Mouse (Mus musculus): ENCODE data around the gene Zbed6. TPM values are rescaled to one million over a fixed set of nuclear protein-coding genes. Genes with fewer than 3 reads are reported as not detected.

Zbed6 gene
- polyA plus RNA-seq, 1 experiment from 2014 or later: not detected

- no peaks in the 10 kb centered on the region for H3K27me3 ChIP-seq (replicated peaks; ENCODE audit: insufficient read depth, low read length)
- no peak overlapping the region for H3K4me3 ChIP-seq (ENCODE audit: low read depth, low read length)
- peak; percentile 97 for DNase-seq (ENCODE audit: low spot score)
- no peaks in the 10 kb centered on the region for H3K36me3 ChIP-seq (ENCODE audit: insufficient read depth, low read length)
- no peaks in the 10 kb centered on the region for H3K9me3 ChIP-seq (ENCODE audit: low read length)
- TF ChIP-seq EP300 (IDR thresholded peaks at IDR 0.05) (peak; percentile 24; the same call in 1 of the 2 replicates), CTCF (IDR thresholded peaks at IDR 0.05) (no peak)
- no peaks in the 10 kb centered on the region; the same call in 1 of the 2 replicates for H3K4me1 ChIP-seq (ENCODE audit: insufficient read depth, low read depth, low read length)
- H3K9ac ChIP-seq (replicated peaks; ENCODE audit: low read depth): no peak overlapping the region
- peak overlapping the region; percentile 60 for H3K27ac ChIP-seq (ENCODE audit: low read length)
- no peak overlapping the region for H3K4me2 ChIP-seq (replicated peaks; ENCODE audit: low read depth, low read length)
- WGBS: 52% methylated on average over 10 of the region's 10 CpGs
- ATAC-seq: peak; percentile 95
Measured at GRCm38 (mm10) chr1:133685749-133686519, 25.2 kb upstream of the Zbed6 start.

- H3K4me3 ChIP-seq (ENCODE audit: low read depth, low read length): no peak overlapping the region
- H3K4me2 ChIP-seq (replicated peaks; ENCODE audit: low read depth, low read length): no peak overlapping the region
- TF ChIP-seq EP300 (IDR thresholded peaks at IDR 0.05) (no peak), CTCF (IDR thresholded peaks at IDR 0.05) (no peak)
- ATAC-seq (no peak), DNase-seq (ENCODE audit: low spot score) (no peak)
- WGBS: 54% methylated on average over 3 of the region's 3 CpGs
- H3K27ac ChIP-seq (ENCODE audit: low read length): no peak overlapping the region
- H3K4me1 ChIP-seq (ENCODE audit: insufficient read depth, low read depth, low read length): no peaks in the 10 kb centered on the region
- H3K36me3 ChIP-seq (ENCODE audit: insufficient read depth, low read length): no peaks in the 10 kb centered on the region
- H3K27me3 ChIP-seq (replicated peaks; ENCODE audit: insufficient read depth, low read length): no peaks in the 10 kb centered on the region
- no peaks in the 10 kb centered on the region for H3K9me3 ChIP-seq (ENCODE audit: low read length)
- H3K9ac ChIP-seq (replicated peaks; ENCODE audit: low read depth): no peak overlapping the region
Measured at GRCm38 (mm10) chr1:133671801-133672200, 11.1 kb upstream of the Zbed6 start.

- Histone ChIP-seq H3K27ac (ENCODE audit: low read length) (no peak overlapping the region), H3K9me3 (ENCODE audit: low read length) (no peaks in the 10 kb centered on the region), H3K4me2 (replicated peaks; ENCODE audit: low read depth, low read length) (no peak overlapping the region), H3K9ac (replicated peaks; ENCODE audit: low read depth) (no peak overlapping the region), H3K27me3 (replicated peaks; ENCODE audit: insufficient read depth, low read length) (no peaks in the 10 kb centered on the region), H3K36me3 (ENCODE audit: insufficient read depth, low read length) (no peaks in the 10 kb centered on the region), H3K4me3 (ENCODE audit: low read depth, low read length) (no peak overlapping the region), H3K4me1 (ENCODE audit: insufficient read depth, low read depth, low read length) (no peaks in the 10 kb centered on the region)
- WGBS: 69% methylated on average over 3 of the region's 3 CpGs
- DNase-seq (ENCODE audit: low spot score) (no peak), ATAC-seq (no peak)
- TF ChIP-seq CTCF (IDR thresholded peaks at IDR 0.05) (no peak), EP300 (IDR thresholded peaks at IDR 0.05) (no peak)
Measured at GRCm38 (mm10) chr1:133671266-133671665, 10.6 kb upstream of the Zbed6 start.

- 63% methylated on average over 6 of the region's 6 CpGs for WGBS
- Histone ChIP-seq H3K9me3 (ENCODE audit: low read length) (no peaks in the 10 kb centered on the region), H3K4me3 (ENCODE audit: low read depth, low read length) (no peak overlapping the region), H3K4me2 (replicated peaks; ENCODE audit: low read depth, low read length) (no peak overlapping the region), H3K27ac (ENCODE audit: low read length) (no peak overlapping the region), H3K9ac (replicated peaks; ENCODE audit: low read depth) (no peak overlapping the region), H3K4me1 (ENCODE audit: insufficient read depth, low read depth, low read length) (no peaks in the 10 kb centered on the region), H3K36me3 (ENCODE audit: insufficient read depth, low read length) (no peaks in the 10 kb centered on the region), H3K27me3 (replicated peaks; ENCODE audit: insufficient read depth, low read length) (no peaks in the 10 kb centered on the region)
- no peak for ATAC-seq
- no peak for DNase-seq (ENCODE audit: low spot score)
- no peak for TF ChIP-seq CTCF (IDR thresholded peaks at IDR 0.05)
- TF ChIP-seq EP300 (IDR thresholded peaks at IDR 0.05): no peak
Measured at GRCm38 (mm10) chr1:133670776-133671175, 10.1 kb upstream of the Zbed6 start.

GRCm38 (mm10) chr1:133670190-133670589, 9.5 kb upstream of the Zbed6 start:
- WGBS: 84% methylated on average over 12 of the region's 12 CpGs
- no peak for TF ChIP-seq EP300 (IDR thresholded peaks at IDR 0.05)
- no peak for TF ChIP-seq CTCF (IDR thresholded peaks at IDR 0.05)
- no peak for DNase-seq (ENCODE audit: low spot score)
- H3K4me1 ChIP-seq (ENCODE audit: insufficient read depth, low read depth, low read length): no peaks in the 10 kb centered on the region
- no peak for ATAC-seq
- no peak overlapping the region for H3K4me2 ChIP-seq (replicated peaks; ENCODE audit: low read depth, low read length)
- H3K9ac ChIP-seq (replicated peaks; ENCODE audit: low read depth): no peak overlapping the region
- H3K9me3 ChIP-seq (ENCODE audit: low read length): no peaks in the 10 kb centered on the region
- H3K4me3 ChIP-seq (ENCODE audit: low read depth, low read length): no peak overlapping the region
- H3K36me3 ChIP-seq (ENCODE audit: insufficient read depth, low read length): no peaks in the 10 kb centered on the region
- no peaks in the 10 kb centered on the region for H3K27me3 ChIP-seq (replicated peaks; ENCODE audit: insufficient read depth, low read length)
- H3K27ac ChIP-seq (ENCODE audit: low read length): no peak overlapping the region

GRCm38 (mm10) chr1:133668618-133669017, 7.9 kb upstream of the Zbed6 start:
- Histone ChIP-seq H3K27me3 (replicated peaks; ENCODE audit: insufficient read depth, low read length) (no peaks in the 10 kb centered on the region), H3K4me1 (ENCODE audit: insufficient read depth, low read depth, low read length) (no peaks in the 10 kb centered on the region), H3K9me3 (ENCODE audit: low read length) (no peaks in the 10 kb centered on the region), H3K27ac (ENCODE audit: low read length) (no peak overlapping the region), H3K4me3 (ENCODE audit: low read depth, low read length) (no peak overlapping the region), H3K36me3 (ENCODE audit: insufficient read depth, low read length) (no peaks in the 10 kb centered on the region), H3K9ac (replicated peaks; ENCODE audit: low read depth) (no peak overlapping the region), H3K4me2 (replicated peaks; ENCODE audit: low read depth, low read length) (no peak overlapping the region)
- WGBS: 85% methylated on average over 3 of the region's 3 CpGs
- ATAC-seq: no peak
- DNase-seq (ENCODE audit: low spot score): no peak
- TF ChIP-seq CTCF (IDR thresholded peaks at IDR 0.05) (no peak), EP300 (IDR thresholded peaks at IDR 0.05) (no peak)

All from lung, postnatal 0 days (tissue).